Mouse (Mus musculus) T-helper 2 cell (primary cell): ENCODE measurements around the gene Hoxa5.

Experiments used
- in situ Hi-C: fragments of 300-600 bp; cut with MboI, MseI; formaldehyde crosslinking; loops from one replicate; pipeline ENCODE4 v1.15.1; 2025; ENCODE audit warnings: high pct_unique_total_duplicates

Gene Hoxa5

GRCm38 (mm10) chr6:52202362-52203120, 1.8 kb downstream of the Hoxa5 start:
- in situ Hi-C loops: no loop called here

- in situ Hi-C loops: no loop called here
These were observed 3.1 kb downstream of the Hoxa5 start for GRCm38 (mm10) chr6:52201269-52201668.

GRCm38 (mm10) chr6:52200751-52201250, 3.6 kb downstream of the Hoxa5 start:
- in situ Hi-C loops: no loop called here

- in situ Hi-C loops: no loop called here
These were observed 4.2 kb downstream of the Hoxa5 start for GRCm38 (mm10) chr6:52200073-52200750.

GRCm38 (mm10) chr6:52197271-52197670, 7.1 kb downstream of the Hoxa5 start:
- in situ Hi-C loops: no loop called here

- in situ Hi-C loops: no loop called here
These were observed 7.6 kb downstream of the Hoxa5 start for GRCm38 (mm10) chr6:52196811-52197210.

- in situ Hi-C loops: no loop called here
These were observed 9.7 kb downstream of the Hoxa5 start for GRCm38 (mm10) chr6:52194690-52195089.

- in situ Hi-C loops: no loop called here
These were observed 12.4 kb downstream of the Hoxa5 start for GRCm38 (mm10) chr6:52191860-52192550.

GRCm38 (mm10) chr6:52190906-52191810, 13.2 kb downstream of the Hoxa5 start, which contains the start of gene Hoxa4:
Gene Hoxa4 (minus strand): TSS chr6:52191753.
- in situ Hi-C loops: no loop called here

- in situ Hi-C loops: no loop called here
These were observed 14.0 kb downstream of the Hoxa5 start for GRCm38 (mm10) chr6:52190410-52190809.

- in situ Hi-C loops: no loop called here
These were observed 14.5 kb downstream of the Hoxa5 start for GRCm38 (mm10) chr6:52189909-52190308.

GRCm38 (mm10) chr6:52189172-52189591, 15.2 kb downstream of the Hoxa5 start:
- in situ Hi-C loops: no loop called here

GRCm38 (mm10) chr6:52186500-52186899, 17.9 kb downstream of the Hoxa5 start:
- in situ Hi-C loops: no loop called here

GRCm38 (mm10) chr6:52185834-52186233, 18.6 kb downstream of the Hoxa5 start:
- in situ Hi-C loops: no loop called here

GRCm38 (mm10) chr6:52185222-52185621, 19.2 kb downstream of the Hoxa5 start:
- in situ Hi-C loops: no loop called here

- in situ Hi-C loops: no loop called here
These were observed 19.7 kb downstream of the Hoxa5 start for GRCm38 (mm10) chr6:52184668-52185067.

GRCm38 (mm10) chr6:52183311-52184080, 20.9 kb downstream of the Hoxa5 start:
- in situ Hi-C loops: no loop called here

GRCm38 (mm10) chr6:52182793-52183192, 21.6 kb downstream of the Hoxa5 start:
- in situ Hi-C loops: no loop called here

GRCm38 (mm10) chr6:52182030-52182429, 22.4 kb downstream of the Hoxa5 start:
- in situ Hi-C loops: no loop called here

GRCm38 (mm10) chr6:52180726-52181125, 23.7 kb downstream of the Hoxa5 start:
- in situ Hi-C loops: no loop called here
